Mouse (Mus musculus) neural tube, embryonic 15.5 days (tissue): ENCODE results near the gene Rasgef1b. TPM values are rescaled to one million over a fixed set of nuclear protein-coding genes. Genes with fewer than 3 reads are reported as not detected.
A peak's percentile ranks its signal among the peaks of the same experiment; 100 is the strongest.

ENCODE experiments used
- ATAC-seq: fragments of 200-750 bp; cut with Nextera tagmentation; 2 replicates; pipeline ENCODE4 v1.8.0; 2017; ENCODE audit warnings: mild to moderate bottlenecking, moderate TSS enrichment, moderate library complexity; ENCODE audit not compliant: low FRiP score
- H3K27ac ChIP-seq: fragments of 300-500 bp; sonication (generic); replicated peaks from 2 replicates; pipeline ENCODE4 v1.5.1; 2015; ENCODE audit warnings: mild to moderate bottlenecking, inconsistent platforms
- H3K27me3 ChIP-seq: fragments of 300-500 bp; sonication (generic); replicated peaks from 2 replicates; pipeline ENCODE4 v1.6.1; 2015; ENCODE audit warnings: inconsistent platforms
- H3K36me3 ChIP-seq: fragments of 300-500 bp; sonication (generic); 2 replicates; pipeline ENCODE4 v1.6.1; 2015; ENCODE audit warnings: inconsistent platforms
- H3K4me1 ChIP-seq: fragments of 300-500 bp; sonication (generic); 2 replicates; pipeline ENCODE4 v1.6.1; 2015; ENCODE audit warnings: inconsistent platforms
- H3K4me2 ChIP-seq: fragments of 300-500 bp; sonication (generic); 2 replicates; pipeline ENCODE4 v1.6.1; 2015; ENCODE audit warnings: inconsistent platforms, mild to moderate bottlenecking, moderate library complexity
- H3K4me3 ChIP-seq: fragments of 300-500 bp; sonication (generic); replicated peaks from 2 replicates; pipeline ENCODE4 v1.5.1; 2015; ENCODE audit warnings: mild to moderate bottlenecking, inconsistent platforms
- H3K9ac ChIP-seq: fragments of 300-500 bp; sonication (generic); replicated peaks from 2 replicates; pipeline ENCODE4 v1.6.1; 2015; ENCODE audit warnings: mild to moderate bottlenecking, inconsistent platforms
- H3K9me3 ChIP-seq: fragments of 300-500 bp; sonication (generic); replicated peaks from 2 replicates; pipeline ENCODE4 v1.6.1; 2016; ENCODE audit warnings: inconsistent platforms
- WGBS: fragments of 180-500 bp; shearing (Covaris S2); methylation state at CpG from one replicate; pipeline ENCODE4 v1.1.7; 2015; ENCODE audit warnings: mixed read lengths; 5-methylcytosine and 5-hydroxymethylcytosine counted together
- polyA plus RNA-seq: library from polyadenylated mRNA; unstranded; fragments of >200 nt; fragmentation: Nextera tagmentation; extraction: Ambion mirVana; gene quantifications from 2 replicates; pipeline ENCODE4 v1.2.1, GENCODE M21; 2015

The Rasgef1b gene
- polyA plus RNA-seq, 1 experiment from 2014 or later, result 53.9 TPM

GRCm38 (mm10) chr5:99404403-99405170 is 324.3 kb downstream of the Rasgef1b start:
- 92% methylated on average over 11 of the region's 11 CpGs for WGBS

GRCm38 (mm10) chr5:99403325-99403724 is 325.5 kb downstream of the Rasgef1b start:
- Histone ChIP-seq H3K27ac (no peak overlapping the region; the same call in 1 of the 2 replicates), H3K9ac (no peak overlapping the region)

More at GRCm38 (mm10) chr5:99404403-99405170, 324.3 kb downstream of the Rasgef1b start:
- Histone ChIP-seq H3K27ac (no peak overlapping the region), H3K27me3 (no peaks in the 10 kb centered on the region), H3K4me2 (no peak overlapping the region), H3K9me3 (no peaks in the 10 kb centered on the region), H3K4me1 (peaks cover 19% of the 10 kb centered on the region), H3K9ac (no peak overlapping the region), H3K36me3 (no peaks in the 10 kb centered on the region), H3K4me3 (no peak overlapping the region)
- ATAC-seq, result no peak

GRCm38 (mm10) chr5:99402784-99403183 is 326.1 kb downstream of the Rasgef1b start:
- peaks cover 29% of the 10 kb centered on the region for H3K4me1 ChIP-seq
- no peaks in the 10 kb centered on the region for H3K36me3 ChIP-seq
- no peak overlapping the region for H3K4me3 ChIP-seq
- no peaks in the 10 kb centered on the region for H3K27me3 ChIP-seq
- H3K9ac ChIP-seq, result no peak overlapping the region
- H3K27ac ChIP-seq, result no peak overlapping the region
- WGBS, result 20% methylated on average over 2 of the region's 2 CpGs
- H3K9me3 ChIP-seq, result no peaks in the 10 kb centered on the region
- H3K4me2 ChIP-seq, result no peak overlapping the region
- ATAC-seq, result peak; percentile 45; the same call in 1 of the 2 replicates

More at GRCm38 (mm10) chr5:99403325-99403724, 325.5 kb downstream of the Rasgef1b start:
- WGBS, result 70% methylated on average over 5 of the region's 5 CpGs
- Histone ChIP-seq H3K4me1 (peaks cover 24% of the 10 kb centered on the region), H3K4me2 (no peak overlapping the region), H3K4me3 (no peak overlapping the region), H3K36me3 (no peaks in the 10 kb centered on the region), H3K27me3 (no peaks in the 10 kb centered on the region), H3K9me3 (no peaks in the 10 kb centered on the region)
- no peak for ATAC-seq

- H3K27me3 ChIP-seq, result no peaks in the 10 kb centered on the region
- WGBS, result 25% methylated on average over 7 of the region's 7 CpGs
- no peak overlapping the region for H3K27ac ChIP-seq
- H3K4me2 ChIP-seq, result no peak overlapping the region
- H3K4me3 ChIP-seq, result no peak overlapping the region
- H3K36me3 ChIP-seq, result no peaks in the 10 kb centered on the region
- no peak overlapping the region for H3K9ac ChIP-seq
- 0 out of 2 replicates have a peak, but pooled peaks have one; percentile 6 for ATAC-seq
- no peaks in the 10 kb centered on the region for H3K9me3 ChIP-seq
- peaks cover 32% of the 10 kb centered on the region for H3K4me1 ChIP-seq
These were observed 326.6 kb downstream of the Rasgef1b start for GRCm38 (mm10) chr5:99402297-99402696.

- Histone ChIP-seq H3K9me3 (no peaks in the 10 kb centered on the region), H3K4me3 (no peak overlapping the region), H3K4me2 (no peak overlapping the region), H3K9ac (no peak overlapping the region), H3K4me1 (peaks cover 32% of the 10 kb centered on the region), H3K36me3 (no peaks in the 10 kb centered on the region), H3K27ac (no peak overlapping the region), H3K27me3 (no peaks in the 10 kb centered on the region)
- no peak for ATAC-seq
- 58% methylated on average over 7 of the region's 7 CpGs for WGBS
These were observed 328.8 kb downstream of the Rasgef1b start for GRCm38 (mm10) chr5:99399855-99400626.

GRCm38 (mm10) chr5:99398472-99399070 is 330.3 kb downstream of the Rasgef1b start:
- H3K36me3 ChIP-seq, result no peaks in the 10 kb centered on the region
- no peak overlapping the region for H3K9ac ChIP-seq
- ATAC-seq, result no peak
- H3K4me3 ChIP-seq, result no peak overlapping the region
- WGBS, result 39% methylated on average over 5 of the region's 5 CpGs
- H3K9me3 ChIP-seq, result no peaks in the 10 kb centered on the region
- H3K4me1 ChIP-seq, result peaks cover 32% of the 10 kb centered on the region
- no peak overlapping the region for H3K4me2 ChIP-seq
- H3K27me3 ChIP-seq, result no peaks in the 10 kb centered on the region
- H3K27ac ChIP-seq, result no peak overlapping the region

- Histone ChIP-seq H3K4me1 (peaks cover 13% of the 10 kb centered on the region), H3K4me2 (no peak overlapping the region), H3K9ac (no peak overlapping the region), H3K9me3 (no peaks in the 10 kb centered on the region), H3K27me3 (peaks cover 5% of the 10 kb centered on the region; the same call in 1 of the 2 replicates), H3K4me3 (no peak overlapping the region), H3K27ac (no peak overlapping the region), H3K36me3 (no peaks in the 10 kb centered on the region)
- ATAC-seq, result no peak
- 97% methylated on average over 5 of the region's 5 CpGs for WGBS
These were observed 334.3 kb downstream of the Rasgef1b start for GRCm38 (mm10) chr5:99394578-99394977.

- Histone ChIP-seq H3K4me3 (no peak overlapping the region), H3K4me1 (peaks cover 10% of the 10 kb centered on the region), H3K27me3 (peaks cover 5% of the 10 kb centered on the region; the same call in 1 of the 2 replicates), H3K36me3 (no peaks in the 10 kb centered on the region), H3K27ac (no peak overlapping the region), H3K9me3 (no peaks in the 10 kb centered on the region), H3K9ac (no peak overlapping the region), H3K4me2 (no peak overlapping the region)
- 18% methylated on average over 3 of the region's 3 CpGs for whole genome bisulfite sequencing
- ATAC-seq, result no peak
These were observed 337.3 kb downstream of the Rasgef1b start for GRCm38 (mm10) chr5:99391525-99391924.

- peaks cover 18% of the 10 kb centered on the region for H3K4me1 ChIP-seq
- ATAC-seq, result no peak
- H3K4me3 ChIP-seq, result no peak overlapping the region
- H3K9ac ChIP-seq, result no peak overlapping the region
- no peak overlapping the region for H3K27ac ChIP-seq
- peaks cover 5% of the 10 kb centered on the region; the same call in 1 of the 2 replicates for H3K27me3 ChIP-seq
- no peaks in the 10 kb centered on the region for H3K36me3 ChIP-seq
- no peak overlapping the region for H3K4me2 ChIP-seq
- 54% methylated on average over 7 of the region's 7 CpGs for WGBS
- no peaks in the 10 kb centered on the region for H3K9me3 ChIP-seq
These were observed 338.1 kb downstream of the Rasgef1b start for GRCm38 (mm10) chr5:99390776-99391175.

GRCm38 (mm10) chr5:99390314-99390713 is 338.6 kb downstream of the Rasgef1b start:
- WGBS, result 96% methylated on average over 3 of the region's 3 CpGs
- Histone ChIP-seq H3K36me3 (no peaks in the 10 kb centered on the region), H3K27ac (no peak overlapping the region), H3K9me3 (no peaks in the 10 kb centered on the region), H3K9ac (no peak overlapping the region), H3K27me3 (peaks cover 5% of the 10 kb centered on the region; the same call in 1 of the 2 replicates), H3K4me3 (no peak overlapping the region), H3K4me1 (peaks cover 20% of the 10 kb centered on the region), H3K4me2 (no peak overlapping the region)
- ATAC-seq, result no peak

GRCm38 (mm10) chr5:99388585-99389250 is 340.1 kb downstream of the Rasgef1b start:
- no peak for ATAC-seq
- no peaks in the 10 kb centered on the region for H3K9me3 ChIP-seq
- WGBS, result 81% methylated on average over 10 of the region's 10 CpGs
- no peak overlapping the region for H3K4me2 ChIP-seq
- H3K27me3 ChIP-seq, result peaks cover 5% of the 10 kb centered on the region; the same call in 1 of the 2 replicates
- H3K36me3 ChIP-seq, result no peaks in the 10 kb centered on the region
- H3K9ac ChIP-seq, result no peak overlapping the region
- no peak overlapping the region for H3K4me3 ChIP-seq
- peaks cover 20% of the 10 kb centered on the region for H3K4me1 ChIP-seq
- no peak overlapping the region for H3K27ac ChIP-seq
